Mouse (Mus musculus) liver, embryonic 11.5 days (tissue): ENCODE measurements around the gene Ndufc2. TPM values are rescaled to one million over a fixed set of nuclear protein-coding genes. Genes with fewer than 3 reads are reported as not detected.

Source experiments
- ATAC-seq: fragments of 200-750 bp; cut with Nextera tagmentation; replicated peaks from 2 replicates; pipeline ENCODE4 v1.8.0; 2017; ENCODE audit warnings: moderate number of reproducible peaks, mild to moderate bottlenecking, moderate TSS enrichment, moderate library complexity; ENCODE audit not compliant: low FRiP score
- DNase-seq: peaks from one replicate; pipeline ENCODE4 v3.0.0-alpha.2; 2017; ENCODE audit warnings: low spot score
- H3K27ac ChIP-seq: fragments of 300-500 bp; sonication (generic); 2 replicates; pipeline ENCODE4 v1.5.1; 2014; ENCODE audit warnings: mild to moderate bottlenecking, low read depth, low read length, control low read depth
- H3K27me3 ChIP-seq: fragments of 300-500 bp; sonication (generic); replicated peaks from 2 replicates; pipeline ENCODE4 v1.6.1; 2014; ENCODE audit warnings: low read length, mixed read lengths; ENCODE audit not compliant: control insufficient read depth, insufficient read depth
- H3K36me3 ChIP-seq: fragments of 300-500 bp; sonication (generic); 2 replicates; pipeline ENCODE4 v1.6.1; 2014; ENCODE audit warnings: mild to moderate bottlenecking, low read length, moderate library complexity, mixed read lengths; ENCODE audit not compliant: control insufficient read depth, insufficient read depth
- H3K4me1 ChIP-seq: fragments of 300-500 bp; sonication (generic); replicated peaks from 2 replicates; pipeline ENCODE4 v1.6.1; 2014; ENCODE audit warnings: low read length, mixed read lengths; ENCODE audit not compliant: control insufficient read depth, insufficient read depth
- H3K4me2 ChIP-seq: fragments of 300-500 bp; sonication (generic); 2 replicates; pipeline ENCODE4 v1.6.1; 2014; ENCODE audit warnings: mild to moderate bottlenecking, control low read depth, moderate library complexity
- H3K4me3 ChIP-seq: fragments of 300-500 bp; sonication (generic); 2 replicates; pipeline ENCODE4 v1.5.1; 2014; ENCODE audit warnings: low read depth, low read length, control low read depth
- H3K9ac ChIP-seq: fragments of 300-500 bp; sonication (generic); 2 replicates; pipeline ENCODE4 v1.6.1; 2014; ENCODE audit warnings: low read depth, low read length, control low read depth
- H3K9me3 ChIP-seq: fragments of 300-500 bp; sonication (generic); 2 replicates; pipeline ENCODE4 v1.6.1; 2016; ENCODE audit warnings: low read length, inconsistent platforms, mixed read lengths; ENCODE audit not compliant: control insufficient read depth
- WGBS: fragments of 180-500 bp; shearing (Covaris S2); extraction: QIAGEN DNeasy Blood & Tissue Kit; methylation state at CpG from one replicate; pipeline ENCODE4 v1.1.7; 2014; 5-methylcytosine and 5-hydroxymethylcytosine counted together
- polyA plus RNA-seq: library from polyadenylated mRNA; unstranded; fragments of >200 nt; fragmentation: Nextera tagmentation; extraction: Ambion mirVana; gene quantifications from 2 replicates; pipeline ENCODE4 v1.2.1, GENCODE M21; 2014

The Ndufc2 gene
- polyA plus RNA-seq, 1 experiment from 2014 or later = 359 TPM

- 72% methylated on average over 6 of the region's 6 CpGs for WGBS
- H3K4me2 ChIP-seq = peak overlapping the region; percentile 98
Observed at GRCm38 (mm10) chr7:97452196-97452595, 52.4 kb downstream of the Ndufc2 start.

GRCm38 (mm10) chr7:97453141-97453921 is 53.5 kb downstream of the Ndufc2 start:
- Histone ChIP-seq H3K27me3 (no peaks in the 10 kb centered on the region), H3K9ac (peak overlapping the region; percentile 76), H3K4me3 (peak overlapping the region; percentile 67), H3K27ac (peak overlapping the region; percentile 82), H3K4me1 (peaks cover 15% of the 10 kb centered on the region), H3K4me2 (peak overlapping the region; percentile 98), H3K36me3 (no peaks in the 10 kb centered on the region; the same call in 1 of the 2 replicates), H3K9me3 (no peaks in the 10 kb centered on the region)
- peak; percentile 98 for ATAC-seq
- 1% methylated on average over 27 of the region's 27 CpGs for WGBS
- DNase-seq = peak; percentile 67

More at GRCm38 (mm10) chr7:97452196-97452595, 52.4 kb downstream of the Ndufc2 start:
- Histone ChIP-seq H3K36me3 (no peaks in the 10 kb centered on the region), H3K9ac (no peak overlapping the region), H3K9me3 (no peaks in the 10 kb centered on the region), H3K27me3 (no peaks in the 10 kb centered on the region), H3K27ac (no peak overlapping the region), H3K4me3 (no peak overlapping the region), H3K4me1 (peaks cover 15% of the 10 kb centered on the region)
- no peak for DNase-seq
- no peak for ATAC-seq

GRCm38 (mm10) chr7:97454795-97455194 is 55.0 kb downstream of the Ndufc2 start:
- Histone ChIP-seq H3K4me1 (peaks cover 15% of the 10 kb centered on the region), H3K36me3 (no peaks in the 10 kb centered on the region; the same call in 1 of the 2 replicates), H3K9me3 (no peaks in the 10 kb centered on the region), H3K4me3 (no peak overlapping the region), H3K9ac (no peak overlapping the region), H3K4me2 (no peak overlapping the region), H3K27ac (no peak overlapping the region), H3K27me3 (no peaks in the 10 kb centered on the region)
- 90% methylated on average over 10 of the region's 10 CpGs for WGBS
- ATAC-seq (no peak), DNase-seq (no peak)

GRCm38 (mm10) chr7:97455577-97455976 is 55.8 kb downstream of the Ndufc2 start:
- Histone ChIP-seq H3K4me1 (peaks cover 15% of the 10 kb centered on the region), H3K27ac (no peak overlapping the region), H3K36me3 (no peaks in the 10 kb centered on the region; the same call in 1 of the 2 replicates), H3K4me3 (no peak overlapping the region), H3K4me2 (no peak overlapping the region), H3K9ac (no peak overlapping the region), H3K27me3 (no peaks in the 10 kb centered on the region), H3K9me3 (no peaks in the 10 kb centered on the region)
- 56% methylated on average over 3 of the region's 3 CpGs for WGBS
- DNase-seq = no peak
- ATAC-seq = no peak

Other genes with a start within 250 kb of the Ndufc2 start
- gene Usp35, start 68.0 kb upstream of the Ndufc2 start, polyA plus RNA-seq = 0.86 and 0.92 TPM in 2 replicates
- 2.2 and 2.6 TPM in 2 replicates for gene Kctd21, start 67.7 kb upstream of the Ndufc2 start, polyA plus RNA-seq
- gene Alg8, start 28.4 kb upstream of the Ndufc2 start, polyA plus RNA-seq = 66.4 and 74.2 TPM in 2 replicates
- gene Thrsp, start 17.7 kb downstream of the Ndufc2 start, polyA plus RNA-seq = 0.30 TPM in 1 of 2 replicates, not detected in the other
- 7.8 and 9.2 TPM in 2 replicates for gene Kctd14, start 51.3 kb downstream of the Ndufc2 start, polyA plus RNA-seq
- gene Ints4, start 81.0 kb downstream of the Ndufc2 start, polyA plus RNA-seq = 49.2 and 61.3 TPM in 2 replicates
- gene Aamdc, start 179.5 kb downstream of the Ndufc2 start, polyA plus RNA-seq = 24.5 and 25.3 TPM in 2 replicates
- gene Rsf1, start 179.9 kb downstream of the Ndufc2 start, polyA plus RNA-seq = 14.5 and 14.8 TPM in 2 replicates